Mouse (Mus musculus) intestine, embryonic 16.5 days (tissue): ENCODE data around the gene Ddx42. TPM values are rescaled to one million over a fixed set of nuclear protein-coding genes. Genes with fewer than 3 reads are reported as not detected.

ENCODE experiments used
- ATAC-seq: fragments of 200-750 bp; cut with Nextera tagmentation; 2 replicates; pipeline ENCODE4 v1.8.0; 2017; ENCODE audit warnings: moderate TSS enrichment, moderate library complexity
- H3K27ac ChIP-seq: fragments of 300-500 bp; sonication (generic); 2 replicates; pipeline ENCODE4 v1.5.1; 2014; ENCODE audit warnings: mild to moderate bottlenecking, low read length
- H3K27me3 ChIP-seq: fragments of 300-500 bp; sonication (generic); replicated peaks from 2 replicates; pipeline ENCODE4 v1.6.1; 2014; ENCODE audit warnings: low read length, control low read depth, mixed read lengths; ENCODE audit not compliant: control insufficient read depth, insufficient read depth
- H3K36me3 ChIP-seq: fragments of 300-500 bp; sonication (generic); 2 replicates; pipeline ENCODE4 v1.6.1; 2014; ENCODE audit warnings: low read length, control low read depth; ENCODE audit not compliant: control insufficient read depth, insufficient read depth
- H3K4me1 ChIP-seq: fragments of 300-500 bp; sonication (generic); 2 replicates; pipeline ENCODE4 v1.6.1; 2014; ENCODE audit warnings: low read length, control low read depth, mixed read lengths; ENCODE audit not compliant: control insufficient read depth, insufficient read depth
- H3K4me2 ChIP-seq: fragments of 300-500 bp; sonication (generic); 2 replicates; pipeline ENCODE4 v1.6.1; 2014; ENCODE audit warnings: low read depth, low read length, control low read depth
- H3K4me3 ChIP-seq: fragments of 300-500 bp; sonication (generic); 2 replicates; pipeline ENCODE4 v1.5.1; 2014; ENCODE audit warnings: mild to moderate bottlenecking, low read length
- H3K9ac ChIP-seq: fragments of 300-500 bp; sonication (generic); 2 replicates; pipeline ENCODE4 v1.6.1; 2014; ENCODE audit warnings: low read depth, low read length
- H3K9me3 ChIP-seq: fragments of 300-500 bp; sonication (generic); 2 replicates; pipeline ENCODE4 v1.6.1; 2016; ENCODE audit warnings: low read length, control low read depth; ENCODE audit not compliant: control insufficient read depth
- WGBS: fragments of 180-500 bp; shearing (Covaris S2); extraction: QIAGEN DNeasy Blood & Tissue Kit; methylation state at CpG from one replicate; pipeline ENCODE4 v1.1.7; 2014; 5-methylcytosine and 5-hydroxymethylcytosine counted together
- polyA plus RNA-seq: library from polyadenylated mRNA; unstranded; fragments of >200 nt; fragmentation: Nextera tagmentation; extraction: Ambion mirVana; gene quantifications from 2 replicates; pipeline ENCODE4 v1.2.1, GENCODE M21; 2015

The Ddx42 gene
- polyA plus RNA-seq, 1 experiment from 2014 or later = 57.5 TPM

- no peak for ATAC-seq
These were observed 36.3 kb upstream of the Ddx42 start for GRCm38 (mm10) chr11:106180449-106180801.

DNA sequence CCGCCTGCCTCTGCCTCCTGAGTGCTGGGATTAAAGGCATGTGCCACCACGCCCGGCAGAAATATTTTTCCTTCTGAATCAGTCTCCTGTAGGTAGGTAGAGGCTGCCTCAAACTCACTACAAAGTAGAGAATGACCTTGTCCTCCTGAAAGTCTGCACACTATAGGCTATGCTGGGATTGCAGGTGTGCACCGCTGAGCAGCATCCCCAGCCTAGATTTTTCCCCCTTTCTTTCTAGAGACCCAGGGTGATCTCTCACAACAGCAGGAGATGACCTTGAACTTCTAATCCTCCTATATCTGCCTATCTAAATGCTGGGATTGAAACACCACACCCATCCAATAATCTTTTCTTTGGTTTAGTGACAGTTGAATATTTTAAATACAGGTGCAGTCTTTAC lies 29.4 kb upstream of the Ddx42 start:
- H3K27me3 ChIP-seq = no peaks in the 10 kb centered on the region
- H3K9ac ChIP-seq = no peak overlapping the region
- no peak overlapping the region for H3K4me3 ChIP-seq
- WGBS = 94% methylated on average over 4 of the region's 4 CpGs
- no peak overlapping the region for H3K27ac ChIP-seq
- ATAC-seq = no peak
- no peak overlapping the region for H3K4me2 ChIP-seq
- peaks cover 3% of the 10 kb centered on the region; the same call in 1 of the 2 replicates for H3K4me1 ChIP-seq
- no peaks in the 10 kb centered on the region for H3K36me3 ChIP-seq
- H3K9me3 ChIP-seq = no peaks in the 10 kb centered on the region

More at GRCm38 (mm10) chr11:106180449-106180801, 36.3 kb upstream of the Ddx42 start:
- Histone ChIP-seq H3K27me3 (no peaks in the 10 kb centered on the region), H3K4me1 (no peaks in the 10 kb centered on the region), H3K4me3 (no peak overlapping the region), H3K9me3 (no peaks in the 10 kb centered on the region), H3K4me2 (no peak overlapping the region), H3K27ac (no peak overlapping the region), H3K36me3 (no peaks in the 10 kb centered on the region), H3K9ac (no peak overlapping the region)
- WGBS = 90% methylated on average over 2 of the region's 2 CpGs

DNA sequence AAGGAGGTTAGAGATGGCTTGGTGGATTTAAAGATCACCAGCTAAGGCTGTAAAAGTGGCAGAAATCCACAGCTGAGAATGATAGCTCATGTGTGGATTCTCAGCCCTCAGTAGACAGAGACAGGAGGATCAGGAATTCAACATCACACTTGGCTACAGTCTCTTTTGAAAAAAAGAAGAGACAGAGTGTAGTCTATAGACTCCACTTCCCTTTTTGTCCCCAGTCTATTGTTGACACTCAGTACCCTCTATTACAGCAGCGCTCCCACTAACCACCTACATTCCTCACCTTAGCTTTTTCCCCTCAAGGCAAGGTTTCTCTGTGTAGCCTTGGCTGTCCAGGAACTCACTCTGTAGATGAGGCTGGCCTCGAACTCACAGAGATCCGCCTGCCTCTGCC lies 25.0 kb upstream of the Ddx42 start:
- H3K27ac ChIP-seq = no peak overlapping the region
- no peak for ATAC-seq
- WGBS = 96% methylated on average over 3 of the region's 3 CpGs
- H3K9me3 ChIP-seq = no peaks in the 10 kb centered on the region
- H3K27me3 ChIP-seq = no peaks in the 10 kb centered on the region
- H3K4me3 ChIP-seq = no peak overlapping the region
- H3K4me2 ChIP-seq = no peak overlapping the region
- peaks cover 8% of the 10 kb centered on the region for H3K4me1 ChIP-seq
- H3K36me3 ChIP-seq = no peaks in the 10 kb centered on the region
- H3K9ac ChIP-seq = no peak overlapping the region

GRCm38 (mm10) chr11:106192241-106192640 lies 24.5 kb upstream of the Ddx42 start:
- H3K4me3 ChIP-seq = peak overlapping the region; percentile 86; the same call in 1 of the 2 replicates
- H3K27ac ChIP-seq = no peak overlapping the region
- 77% methylated on average over 5 of the region's 5 CpGs for WGBS
- no peaks in the 10 kb centered on the region for H3K27me3 ChIP-seq
- peaks cover 8% of the 10 kb centered on the region for H3K4me1 ChIP-seq
- peak overlapping the region; percentile 79; the same call in 1 of the 2 replicates for H3K9ac ChIP-seq
- H3K36me3 ChIP-seq = no peaks in the 10 kb centered on the region
- no peak for ATAC-seq
- no peaks in the 10 kb centered on the region for H3K9me3 ChIP-seq
- peak overlapping the region; percentile 72; the same call in 1 of the 2 replicates for H3K4me2 ChIP-seq

DNA sequence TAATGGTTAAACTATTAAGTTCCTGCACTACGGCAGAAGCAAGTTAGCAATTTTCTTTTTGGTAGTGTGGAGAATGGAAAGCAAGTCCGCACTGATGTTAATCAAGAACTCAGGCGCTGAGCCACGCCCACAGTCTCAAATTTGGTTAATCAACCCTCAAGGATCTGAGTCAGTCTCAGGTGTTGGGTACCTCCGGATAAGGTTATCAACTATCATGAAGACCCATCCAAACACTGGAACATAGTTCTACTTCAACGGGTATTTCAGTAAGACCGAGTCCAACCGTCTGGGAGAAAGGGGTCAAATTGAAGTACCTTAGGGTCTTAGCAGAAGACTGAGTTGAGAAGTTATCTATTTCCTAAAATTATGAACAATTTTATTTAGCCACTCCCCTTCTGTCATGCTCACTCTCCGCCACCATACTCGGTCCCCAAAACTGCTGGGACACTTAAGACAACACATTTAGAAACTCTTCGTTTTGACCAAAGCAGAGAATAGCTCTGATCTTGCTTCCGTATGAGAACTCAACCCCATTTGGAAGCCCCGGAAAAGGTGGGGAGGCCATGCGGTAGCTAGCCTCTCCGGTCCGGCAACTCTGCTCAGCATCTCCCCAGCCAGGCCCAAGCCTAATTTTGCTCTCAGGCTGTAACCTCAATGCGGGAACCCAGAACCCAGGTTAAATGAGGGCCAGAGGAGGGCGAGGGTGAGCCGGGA lies 23.9 kb upstream of the Ddx42 start:
- WGBS = 9% methylated on average over 19 of the region's 19 CpGs
- H3K4me2 ChIP-seq = peak overlapping the region; percentile 72
- H3K4me1 ChIP-seq = peaks cover 8% of the 10 kb centered on the region
- H3K27me3 ChIP-seq = no peaks in the 10 kb centered on the region
- 0 out of 2 replicates have a peak, but pooled peaks cover 3% of the 10 kb centered on the region for H3K36me3 ChIP-seq
- peak overlapping the region; percentile 86 for H3K4me3 ChIP-seq
- peak overlapping the region; percentile 85 for H3K27ac ChIP-seq
- H3K9me3 ChIP-seq = no peaks in the 10 kb centered on the region
- no peak; the same call in 1 of the 2 replicates for ATAC-seq
- H3K9ac ChIP-seq = peak overlapping the region; percentile 79

- no peaks in the 10 kb centered on the region for H3K27me3 ChIP-seq
- peak overlapping the region; percentile 72 for H3K4me2 ChIP-seq
- no peaks in the 10 kb centered on the region for H3K9me3 ChIP-seq
- peaks cover 8% of the 10 kb centered on the region for H3K4me1 ChIP-seq
- peak overlapping the region; percentile 86 for H3K4me3 ChIP-seq
- H3K36me3 ChIP-seq = 0 out of 2 replicates have a peak, but pooled peaks cover 3% of the 10 kb centered on the region
- peak; percentile 98 for ATAC-seq
- under 1% methylated on average over 40 of the region's 44 CpGs for WGBS
- peak overlapping the region; percentile 79 for H3K9ac ChIP-seq
- H3K27ac ChIP-seq = peak overlapping the region; percentile 85
These were observed 23.2 kb upstream of the Ddx42 start for GRCm38 (mm10) chr11:106193371-106194154.

- peak overlapping the region; percentile 60 for H3K4me3 ChIP-seq
- no peak for ATAC-seq
- H3K9ac ChIP-seq = peak overlapping the region; percentile 70
- no peaks in the 10 kb centered on the region for H3K27me3 ChIP-seq
- peaks cover 8% of the 10 kb centered on the region for H3K4me1 ChIP-seq
- H3K4me2 ChIP-seq = peak overlapping the region; percentile 59
- WGBS = 31% methylated on average over 3 of the region's 3 CpGs
- no peaks in the 10 kb centered on the region for H3K9me3 ChIP-seq
- 0 out of 2 replicates have a peak, but pooled peaks cover 3% of the 10 kb centered on the region for H3K36me3 ChIP-seq
- peak overlapping the region; percentile 78 for H3K27ac ChIP-seq
These were observed 22.6 kb upstream of the Ddx42 start for GRCm38 (mm10) chr11:106194155-106194541.

DNA sequence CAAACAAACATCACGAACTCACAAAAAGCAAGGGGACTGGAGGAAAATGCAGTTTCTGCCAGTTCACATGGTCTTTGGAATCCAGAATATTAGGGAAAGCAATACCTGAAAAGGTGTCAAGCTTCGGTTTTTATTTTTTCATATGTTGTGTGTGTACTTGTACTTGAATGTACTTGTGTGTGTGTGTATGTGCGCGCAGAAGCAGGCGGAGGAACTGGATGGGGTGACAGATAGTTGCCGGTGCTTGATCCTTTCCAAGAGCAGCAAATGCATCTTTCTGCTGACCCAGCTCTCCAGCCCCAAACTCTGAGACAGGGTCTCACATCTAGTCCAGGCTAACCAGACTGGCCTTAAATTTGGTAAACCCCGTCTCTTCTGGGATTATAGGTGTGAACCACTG lies 21.8 kb upstream of the Ddx42 start:
- no peak for ATAC-seq
- no peaks in the 10 kb centered on the region for H3K27me3 ChIP-seq
- WGBS = 91% methylated on average over 7 of the region's 7 CpGs
- no peak overlapping the region for H3K27ac ChIP-seq
- no peak overlapping the region for H3K4me2 ChIP-seq
- no peak overlapping the region for H3K9ac ChIP-seq
- H3K9me3 ChIP-seq = no peaks in the 10 kb centered on the region
- no peak overlapping the region for H3K4me3 ChIP-seq
- H3K36me3 ChIP-seq = 0 out of 2 replicates have a peak, but pooled peaks cover 3% of the 10 kb centered on the region
- H3K4me1 ChIP-seq = peaks cover 8% of the 10 kb centered on the region

GRCm38 (mm10) chr11:106195341-106195740 lies 21.4 kb upstream of the Ddx42 start:
- Histone ChIP-seq H3K27me3 (no peaks in the 10 kb centered on the region), H3K9ac (no peak overlapping the region), H3K9me3 (no peaks in the 10 kb centered on the region), H3K4me3 (no peak overlapping the region), H3K4me1 (peaks cover 8% of the 10 kb centered on the region), H3K4me2 (no peak overlapping the region), H3K27ac (no peak overlapping the region), H3K36me3 (0 out of 2 replicates have a peak, but pooled peaks cover 3% of the 10 kb centered on the region)
- ATAC-seq = no peak
